Mouse (Mus musculus) forebrain, embryonic 12.5 days (tissue): ENCODE measurements around the gene Gpc3. TPM values are rescaled to one million over a fixed set of nuclear protein-coding genes. Genes with fewer than 3 reads are reported as not detected.

Source experiments
- ATAC-seq: fragments of 200-750 bp; cut with Nextera tagmentation; 2 replicates; pipeline ENCODE4 v1.8.0; 2017; ENCODE audit warnings: moderate TSS enrichment; ENCODE audit not compliant: low FRiP score
- H3K27ac ChIP-seq: fragments of 300-500 bp; sonication (generic); 2 replicates; pipeline ENCODE4 v1.5.1; 2016; ENCODE audit warnings: mild to moderate bottlenecking
- H3K27me3 ChIP-seq: fragments of 300-500 bp; sonication (generic); 2 replicates; pipeline ENCODE4 v1.6.1; 2016; ENCODE audit warnings: mild to moderate bottlenecking
- H3K36me3 ChIP-seq: fragments of 300-500 bp; sonication (generic); replicated peaks from 2 replicates; pipeline ENCODE4 v1.6.1; 2016; ENCODE audit warnings: mild to moderate bottlenecking
- H3K4me1 ChIP-seq: fragments of 300-500 bp; sonication (generic); 2 replicates; pipeline ENCODE4 v1.6.1; 2016
- H3K4me2 ChIP-seq: fragments of 300-500 bp; sonication (generic); 2 replicates; pipeline ENCODE4 v1.6.1; 2016; ENCODE audit warnings: mild to moderate bottlenecking, moderate library complexity
- H3K4me3 ChIP-seq: fragments of 300-500 bp; sonication (generic); replicated peaks from 2 replicates; pipeline ENCODE4 v1.5.1; 2016; ENCODE audit warnings: mild to moderate bottlenecking
- H3K9ac ChIP-seq: fragments of 300-500 bp; sonication (generic); 2 replicates; pipeline ENCODE4 v1.6.1; 2016; ENCODE audit warnings: mild to moderate bottlenecking
- H3K9me3 ChIP-seq: fragments of 300-500 bp; sonication (generic); 2 replicates; pipeline ENCODE4 v1.6.1; 2016
- WGBS: fragments of 180-500 bp; shearing (Covaris S2); methylation state at CpG from one replicate; pipeline ENCODE4 v1.1.7; 2016; 5-methylcytosine and 5-hydroxymethylcytosine counted together
- polyA plus RNA-seq: library from polyadenylated mRNA; unstranded; fragments of >200 nt; fragmentation: Nextera tagmentation; extraction: Ambion mirVana; gene quantifications from 2 replicates; pipeline ENCODE4 v1.2.1, GENCODE M21; 2016

Gene Gpc3
- 92.0 and 116 TPM in 2 replicates for polyA plus RNA-seq

- peak; percentile 78 for ATAC-seq
- peak within 1 kb of the TSS; percentile 72 for H3K4me2 ChIP-seq
- H3K27me3 ChIP-seq, result peaks cover 33% of the 10 kb centered on the region
- no peak within 1 kb of the TSS for H3K27ac ChIP-seq
- peak within 1 kb of the TSS; percentile 38 for H3K9ac ChIP-seq
- no peaks in the 10 kb centered on the region for H3K36me3 ChIP-seq
- 20% methylated on average over 47 of the region's 48 CpGs for WGBS
- H3K4me3 ChIP-seq, result peak within 1 kb of the TSS; percentile 42
- no peaks in the 10 kb centered on the region for H3K9me3 ChIP-seq
- H3K4me1 ChIP-seq, result peaks cover 18% of the 10 kb centered on the region
These were observed at the start of gene Gpc3 for GRCm38 (mm10) chrX:52613328-52614030. TSS of gene Gpc3 (minus strand) at chrX:52613950.

DNA sequence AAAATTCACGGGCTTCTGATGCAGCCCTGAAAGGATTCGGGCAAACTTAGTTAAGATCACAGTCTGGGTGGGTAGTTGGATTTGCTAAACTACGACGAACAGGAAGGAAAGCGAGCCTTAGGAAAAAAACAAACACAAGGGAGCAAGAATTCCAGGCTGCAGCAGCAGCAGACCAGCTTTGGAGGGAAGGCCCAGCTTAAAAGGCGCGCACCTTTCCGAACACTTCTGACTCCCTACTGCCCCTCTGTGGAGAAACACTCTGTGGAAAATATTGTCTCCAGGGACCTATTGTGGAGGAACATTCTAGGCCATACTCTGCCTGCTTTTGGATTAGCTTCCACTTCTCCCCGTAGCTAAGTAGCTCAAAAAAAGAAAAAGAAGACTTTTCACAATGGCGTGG lies 38.2 kb upstream of the Gpc3 start:
- ATAC-seq, result no peak
- H3K9ac ChIP-seq, result no peak overlapping the region
- no peak overlapping the region for H3K4me3 ChIP-seq
- 21% methylated on average over 10 of the region's 10 CpGs for WGBS
- no peaks in the 10 kb centered on the region for H3K9me3 ChIP-seq
- peaks cover 14% of the 10 kb centered on the region for H3K4me1 ChIP-seq
- 0 out of 2 replicates have a peak overlapping the region, but pooled peaks have one; percentile 11 for H3K27ac ChIP-seq
- 0 out of 2 replicates have a peak, but pooled peaks cover 3% of the 10 kb centered on the region for H3K27me3 ChIP-seq
- no peaks in the 10 kb centered on the region for H3K36me3 ChIP-seq
- no peak overlapping the region; the same call in 1 of the 2 replicates for H3K4me2 ChIP-seq

GRCm38 (mm10) chrX:52651472-52651948 lies 37.8 kb upstream of the Gpc3 start:
- Histone ChIP-seq H3K27ac (0 out of 2 replicates have a peak overlapping the region, but pooled peaks have one; percentile 11), H3K27me3 (0 out of 2 replicates have a peak, but pooled peaks cover 3% of the 10 kb centered on the region), H3K36me3 (no peaks in the 10 kb centered on the region), H3K4me2 (no peak overlapping the region; the same call in 1 of the 2 replicates), H3K4me3 (no peak overlapping the region), H3K4me1 (peaks cover 14% of the 10 kb centered on the region), H3K9ac (no peak overlapping the region), H3K9me3 (no peaks in the 10 kb centered on the region)
- ATAC-seq, result 0 out of 2 replicates have a peak, but pooled peaks have one; percentile 51
- 23% methylated on average over 9 of the region's 9 CpGs for WGBS

DNA sequence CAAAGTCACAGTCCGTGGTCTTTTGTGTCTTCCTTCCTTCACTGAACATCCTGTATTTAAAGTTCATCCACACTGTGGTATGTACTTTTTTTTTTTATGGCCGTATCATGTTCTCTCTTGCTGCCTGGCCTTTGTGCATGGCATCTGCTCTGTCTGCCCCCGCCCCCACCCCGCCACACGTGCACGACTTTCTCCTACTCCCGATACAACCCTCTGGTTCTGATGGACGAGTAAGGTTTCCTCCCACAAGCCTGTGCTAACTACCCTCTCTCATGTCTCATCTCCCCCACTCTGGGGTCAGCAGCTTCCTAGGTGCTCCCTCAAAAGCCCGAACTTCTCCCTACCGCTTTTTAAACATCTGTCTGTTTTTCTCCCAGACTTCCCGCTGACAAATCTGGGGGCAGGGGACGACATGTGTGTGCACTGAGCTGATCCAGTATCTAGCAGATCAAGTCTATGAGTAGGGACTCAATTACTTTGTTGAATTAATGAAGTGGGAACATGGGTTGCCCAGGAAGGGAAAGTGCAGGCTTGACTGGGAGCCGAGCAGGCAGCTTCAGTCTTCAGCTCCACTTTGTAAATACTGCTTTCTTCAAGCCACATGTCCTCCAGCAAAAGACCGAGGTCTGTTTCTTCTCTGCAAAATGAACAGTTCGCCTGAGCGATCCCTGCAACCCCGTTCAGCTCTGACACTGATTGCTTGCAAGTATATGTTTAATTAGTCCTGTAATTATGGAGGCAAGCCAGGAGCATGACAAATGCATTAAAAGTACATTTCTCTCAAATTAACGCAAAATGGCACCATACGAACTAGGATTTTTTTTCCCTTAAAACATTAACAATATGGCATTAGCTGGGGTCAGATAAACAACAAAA lies 35.4 kb upstream of the Gpc3 start:
- WGBS, result 25% methylated on average over 19 of the region's 19 CpGs
- Histone ChIP-seq H3K27ac (no peak overlapping the region), H3K27me3 (0 out of 2 replicates have a peak, but pooled peaks cover 3% of the 10 kb centered on the region), H3K4me1 (peaks cover 14% of the 10 kb centered on the region), H3K9ac (no peak overlapping the region), H3K4me3 (no peak overlapping the region), H3K36me3 (no peaks in the 10 kb centered on the region), H3K9me3 (no peaks in the 10 kb centered on the region), H3K4me2 (peak overlapping the region; percentile 37)
- ATAC-seq, result no peak; the same call in 1 of the 2 replicates

GRCm38 (mm10) chrX:52644393-52644792 lies 30.6 kb upstream of the Gpc3 start:
- no peaks in the 10 kb centered on the region for H3K36me3 ChIP-seq
- no peak overlapping the region for H3K4me2 ChIP-seq
- 0 out of 2 replicates have a peak, but pooled peaks cover 3% of the 10 kb centered on the region for H3K27me3 ChIP-seq
- 64% methylated on average over 7 of the region's 7 CpGs for WGBS
- H3K9me3 ChIP-seq, result no peaks in the 10 kb centered on the region
- peaks cover 7% of the 10 kb centered on the region; the same call in 1 of the 2 replicates for H3K4me1 ChIP-seq
- no peak overlapping the region for H3K9ac ChIP-seq
- H3K27ac ChIP-seq, result no peak overlapping the region
- ATAC-seq, result no peak
- no peak overlapping the region for H3K4me3 ChIP-seq

- no peaks in the 10 kb centered on the region for H3K36me3 ChIP-seq
- 0 out of 2 replicates have a peak, but pooled peaks cover 3% of the 10 kb centered on the region for H3K27me3 ChIP-seq
- H3K4me3 ChIP-seq, result no peak overlapping the region
- no peak overlapping the region for H3K4me2 ChIP-seq
- no peaks in the 10 kb centered on the region for H3K9me3 ChIP-seq
- H3K4me1 ChIP-seq, result no peaks in the 10 kb centered on the region
- WGBS, result 67% methylated on average over 2 of the region's 2 CpGs
- no peak overlapping the region for H3K27ac ChIP-seq
- H3K9ac ChIP-seq, result no peak overlapping the region
- no peak for ATAC-seq
These were observed 29.6 kb upstream of the Gpc3 start for GRCm38 (mm10) chrX:52643350-52643749.

DNA sequence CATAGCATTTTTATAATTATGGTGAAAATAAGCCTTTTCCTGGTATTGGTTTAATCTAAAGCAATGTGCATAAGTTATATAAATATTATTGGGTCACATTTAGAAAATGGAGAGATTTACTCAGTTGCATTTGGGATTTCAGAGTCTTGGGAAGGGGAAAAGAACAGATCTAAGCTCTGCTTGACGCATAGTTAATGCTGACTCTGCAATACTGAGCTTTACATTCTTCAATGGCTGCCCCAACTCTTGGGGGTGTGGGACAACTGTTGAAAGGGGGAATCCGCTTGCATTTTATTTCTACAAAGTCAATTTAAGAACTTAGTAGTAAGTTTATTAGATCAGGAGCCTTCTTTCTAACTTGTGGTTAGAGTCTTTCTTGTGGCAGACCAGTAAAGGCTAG lies 28.4 kb upstream of the Gpc3 start:
- H3K36me3 ChIP-seq, result no peaks in the 10 kb centered on the region
- no peak overlapping the region for H3K9ac ChIP-seq
- no peak overlapping the region for H3K4me3 ChIP-seq
- H3K4me1 ChIP-seq, result no peaks in the 10 kb centered on the region
- 0 out of 2 replicates have a peak, but pooled peaks cover 4% of the 10 kb centered on the region for H3K27me3 ChIP-seq
- no peak for ATAC-seq
- WGBS, result 88% methylated on average over 2 of the region's 2 CpGs
- H3K27ac ChIP-seq, result no peak overlapping the region
- no peak overlapping the region for H3K4me2 ChIP-seq
- no peaks in the 10 kb centered on the region for H3K9me3 ChIP-seq

DNA sequence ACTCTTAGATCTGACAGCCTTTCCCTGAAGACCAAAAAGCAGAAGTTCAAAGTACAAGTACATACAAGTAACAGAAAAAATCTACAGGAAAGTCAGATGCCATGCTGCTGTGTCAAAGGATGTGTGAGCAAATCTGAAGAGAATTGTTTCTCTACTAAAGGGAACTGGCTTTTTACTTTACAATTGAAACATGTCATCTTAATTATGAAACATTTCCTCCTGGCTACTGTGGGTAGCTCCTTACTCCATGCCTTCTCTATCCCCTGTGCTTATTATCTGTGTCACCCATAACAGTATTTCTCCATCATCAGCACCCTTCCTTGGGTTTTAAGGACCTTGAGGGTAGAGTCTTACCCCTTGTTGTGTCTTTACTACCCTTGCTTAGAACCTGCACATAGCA lies 23.7 kb upstream of the Gpc3 start:
- no peaks in the 10 kb centered on the region for H3K9me3 ChIP-seq
- no peak overlapping the region for H3K4me2 ChIP-seq
- H3K4me3 ChIP-seq, result no peak overlapping the region
- H3K4me1 ChIP-seq, result no peaks in the 10 kb centered on the region
- peaks cover 8% of the 10 kb centered on the region; the same call in 1 of the 2 replicates for H3K27me3 ChIP-seq
- no peak for ATAC-seq
- H3K9ac ChIP-seq, result no peak overlapping the region
- no peaks in the 10 kb centered on the region for H3K36me3 ChIP-seq
- no peak overlapping the region for H3K27ac ChIP-seq

GRCm38 (mm10) chrX:52633976-52634375 lies 20.2 kb upstream of the Gpc3 start:
- H3K9ac ChIP-seq, result no peak overlapping the region
- H3K27me3 ChIP-seq, result peaks cover 11% of the 10 kb centered on the region; the same call in 1 of the 2 replicates
- no peaks in the 10 kb centered on the region for H3K36me3 ChIP-seq
- H3K9me3 ChIP-seq, result no peaks in the 10 kb centered on the region
- ATAC-seq, result no peak
- H3K27ac ChIP-seq, result no peak overlapping the region
- no peak overlapping the region for H3K4me3 ChIP-seq
- peaks cover 3% of the 10 kb centered on the region; the same call in 1 of the 2 replicates for H3K4me1 ChIP-seq
- no peak overlapping the region for H3K4me2 ChIP-seq
- WGBS, result 79% methylated on average over 6 of the region's 6 CpGs

- Histone ChIP-seq H3K4me1 (peaks cover 3% of the 10 kb centered on the region; the same call in 1 of the 2 replicates), H3K9me3 (no peaks in the 10 kb centered on the region), H3K27ac (no peak overlapping the region), H3K4me2 (no peak overlapping the region), H3K27me3 (peaks cover 15% of the 10 kb centered on the region), H3K9ac (no peak overlapping the region), H3K36me3 (no peaks in the 10 kb centered on the region), H3K4me3 (no peak overlapping the region)
- WGBS, result 17% methylated on average over 7 of the region's 7 CpGs
- no peak for ATAC-seq
These were observed 19.1 kb upstream of the Gpc3 start for GRCm38 (mm10) chrX:52632688-52633324.

DNA sequence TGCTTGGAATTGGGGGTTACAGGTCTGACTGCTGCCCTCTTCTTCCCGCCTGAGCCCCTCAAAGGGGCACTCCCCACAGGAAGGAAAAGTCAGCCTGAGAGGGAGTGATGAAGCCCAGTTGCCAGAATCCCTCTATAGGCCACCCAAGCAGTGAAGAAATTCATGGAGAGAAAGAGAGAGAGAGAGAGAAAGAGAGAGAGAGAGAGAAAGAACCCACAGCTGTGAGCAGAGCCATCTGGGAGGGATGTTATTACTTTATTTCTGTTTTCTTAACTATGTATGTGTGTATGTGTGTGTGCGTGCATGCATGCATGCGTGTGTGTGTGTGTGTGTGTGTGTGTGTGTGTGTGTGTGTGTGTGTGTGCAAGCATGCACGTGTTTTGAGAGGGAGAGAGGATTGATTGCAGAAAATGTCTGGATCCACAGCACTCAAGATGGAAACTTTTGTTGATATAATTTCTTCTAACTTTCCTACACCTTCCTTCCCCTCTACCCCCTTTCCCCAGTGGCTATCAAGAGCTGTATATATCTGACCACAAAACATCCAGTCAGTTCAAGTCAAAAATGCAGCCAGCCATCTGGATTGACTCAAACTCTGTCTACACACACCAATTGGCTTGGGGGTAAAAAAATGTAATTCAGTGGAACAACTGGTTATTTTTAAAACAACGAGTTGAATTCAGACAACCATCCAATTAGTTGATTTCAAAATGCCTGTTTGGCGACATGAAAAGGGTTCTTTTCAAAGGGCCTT lies 13.4 kb upstream of the Gpc3 start:
- H3K36me3 ChIP-seq, result no peaks in the 10 kb centered on the region
- 59% methylated on average over 5 of the region's 6 CpGs for WGBS
- H3K9ac ChIP-seq, result no peak overlapping the region
- ATAC-seq, result no peak
- no peak overlapping the region for H3K4me2 ChIP-seq
- peaks cover 12% of the 10 kb centered on the region for H3K27me3 ChIP-seq
- H3K27ac ChIP-seq, result no peak overlapping the region
- no peaks in the 10 kb centered on the region for H3K9me3 ChIP-seq
- peaks cover 3% of the 10 kb centered on the region; the same call in 1 of the 2 replicates for H3K4me1 ChIP-seq
- no peak overlapping the region for H3K4me3 ChIP-seq
